Mouse (Mus musculus): ENCODE data around the gene Lilra5. TPM values are rescaled to one million over a fixed set of nuclear protein-coding genes. Genes with fewer than 3 reads are reported as not detected.

The Lilra5 gene
- 2.7 TPM for polyA plus RNA-seq (2014; fragmentation: Illumina TruSeq; extraction: RNeasy Lipid Tissue Mini Kit (QIAGEN cat#74804); ENCODE audit: low read depth, low replicate concordance)

GRCm38 (mm10) chr7:4237454-4237853, at the start of gene Lilra5:
Lilra5 (plus strand) TSS chr7:4237754.

Other genes with a start within 250 kb of the Lilra5 start
- 10.2 TPM for gene Lair1, start 174.6 kb upstream of the Lilra5 start, polyA plus RNA-seq (2014; fragmentation: Illumina TruSeq; extraction: RNeasy Lipid Tissue Mini Kit (QIAGEN cat#74804); ENCODE audit: low read depth, low replicate concordance)
- gene Ttyh1, start 118.3 kb upstream of the Lilra5 start, polyA plus RNA-seq (2014; fragmentation: Illumina TruSeq; extraction: RNeasy Lipid Tissue Mini Kit (QIAGEN cat#74804); ENCODE audit: low read depth, low replicate concordance), result 5.6 TPM
- gene Leng8, start 100.7 kb upstream of the Lilra5 start, polyA plus RNA-seq (2014; fragmentation: Illumina TruSeq; extraction: RNeasy Lipid Tissue Mini Kit (QIAGEN cat#74804); ENCODE audit: low read depth, low replicate concordance), result 48.4 TPM
- 4.1 TPM for gene Leng9, start 87.4 kb upstream of the Lilra5 start, polyA plus RNA-seq (2014; fragmentation: Illumina TruSeq; extraction: RNeasy Lipid Tissue Mini Kit (QIAGEN cat#74804); ENCODE audit: low read depth, low replicate concordance)
- 4.9 TPM for gene Cdc42ep5, start 72.9 kb upstream of the Lilra5 start, polyA plus RNA-seq (2014; fragmentation: Illumina TruSeq; extraction: RNeasy Lipid Tissue Mini Kit (QIAGEN cat#74804); ENCODE audit: low read depth, low replicate concordance)
- 0.69 TPM for gene Ncr1, start 100.0 kb downstream of the Lilra5 start, polyA plus RNA-seq (2014; fragmentation: Illumina TruSeq; extraction: RNeasy Lipid Tissue Mini Kit (QIAGEN cat#74804); ENCODE audit: low read depth, low replicate concordance)
- 2.2 TPM for gene Gp6, start 160.0 kb downstream of the Lilra5 start, polyA plus RNA-seq (2014; fragmentation: Illumina TruSeq; extraction: RNeasy Lipid Tissue Mini Kit (QIAGEN cat#74804); ENCODE audit: low read depth, low replicate concordance)
- gene Rdh13, start 207.9 kb downstream of the Lilra5 start, polyA plus RNA-seq (2014; fragmentation: Illumina TruSeq; extraction: RNeasy Lipid Tissue Mini Kit (QIAGEN cat#74804); ENCODE audit: low read depth, low replicate concordance), result 10.5 TPM
- gene Eps8l1, start 222.9 kb downstream of the Lilra5 start, polyA plus RNA-seq (2014; fragmentation: Illumina TruSeq; extraction: RNeasy Lipid Tissue Mini Kit (QIAGEN cat#74804); ENCODE audit: low read depth, low replicate concordance), result 2.2 TPM